Mouse (Mus musculus): ENCODE results near the gene Olfr159.

Gene Olfr159

DNA sequence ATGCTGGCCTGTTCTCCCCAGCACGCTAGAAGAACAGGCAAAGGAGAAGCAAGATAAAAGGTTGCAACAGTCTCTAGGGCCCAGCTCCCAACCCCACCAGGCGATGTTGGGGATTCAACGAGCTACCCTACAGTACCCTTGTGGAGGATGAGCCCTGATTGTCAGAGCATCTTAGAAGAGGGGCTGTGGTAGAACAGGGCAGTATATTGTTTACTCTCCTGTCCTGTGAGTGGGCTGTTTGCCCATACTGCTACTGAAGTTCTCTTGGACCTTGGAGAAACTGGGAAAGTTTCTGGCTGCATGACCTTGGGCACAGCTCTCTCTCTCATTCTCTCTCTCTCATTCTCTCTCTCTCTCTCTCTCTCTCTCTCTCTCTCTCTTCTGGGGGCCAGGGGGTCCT is 41.7 kb downstream of the Olfr159 start:
- no peak for DNase-seq (ENCODE audit: low spot score)

DNA sequence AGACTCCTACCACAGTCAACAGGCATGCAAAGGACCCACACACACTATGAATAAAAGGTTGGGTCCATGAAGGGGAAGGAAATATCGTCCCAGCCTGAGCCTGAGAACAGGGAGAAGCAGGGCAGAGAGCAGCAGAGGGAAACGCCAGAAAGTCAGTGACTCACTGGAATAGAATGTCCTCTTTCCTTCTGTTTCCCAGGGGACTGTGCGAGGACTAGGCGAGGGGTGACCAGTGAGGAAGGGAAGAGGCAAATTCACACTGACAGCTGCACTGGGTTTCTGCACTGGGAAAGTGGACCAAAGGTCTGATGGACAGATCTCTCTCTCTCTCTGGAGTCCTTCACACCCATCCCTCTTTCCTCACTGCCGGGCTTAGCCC is 42.2 kb downstream of the Olfr159 start:
- DNase-seq (ENCODE audit: low spot score) = no peak

DNA sequence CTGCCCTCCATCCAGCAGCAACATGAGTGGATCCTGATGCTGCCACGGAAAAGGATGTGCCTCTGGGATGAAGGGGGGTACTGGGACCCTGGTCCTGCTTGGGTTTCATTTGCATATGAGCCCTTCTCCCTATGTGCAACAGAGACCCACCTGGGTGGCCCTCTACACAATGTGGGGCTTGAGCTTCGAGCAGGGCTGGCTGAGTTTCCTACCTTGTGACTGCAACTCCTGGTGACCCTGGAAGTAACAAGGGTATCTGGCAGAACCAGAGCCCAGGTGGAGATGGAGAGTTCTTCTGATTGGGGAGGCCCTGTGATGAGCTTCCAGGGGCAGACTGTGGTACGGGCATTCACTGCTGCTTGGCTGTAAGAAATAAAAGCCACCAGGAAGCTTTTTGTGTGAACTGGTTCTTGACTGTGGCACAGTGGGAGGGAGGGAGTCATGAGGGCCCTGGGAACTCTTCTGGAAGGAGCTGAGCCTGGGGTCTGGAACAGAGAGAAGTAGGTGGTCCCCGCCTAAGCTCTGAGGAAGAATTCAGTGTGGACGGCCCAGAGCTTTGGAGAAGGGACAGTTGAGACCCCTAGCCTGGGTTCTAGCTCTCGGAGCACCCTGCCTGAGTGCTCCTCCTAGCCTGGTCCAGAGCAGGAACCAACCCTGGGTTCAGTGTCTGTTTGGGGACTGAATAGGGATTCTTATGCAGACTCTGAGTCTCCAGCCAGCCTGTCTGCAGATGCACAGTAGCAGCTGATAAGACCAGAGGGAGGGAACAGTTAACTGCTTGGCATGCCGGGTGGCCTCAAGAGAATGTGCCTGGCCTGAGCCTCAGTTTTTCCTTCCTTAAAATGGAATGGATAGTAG is 42.9 kb downstream of the Olfr159 start:
- DNase-seq (ENCODE audit: low spot score) = no peak

DNA sequence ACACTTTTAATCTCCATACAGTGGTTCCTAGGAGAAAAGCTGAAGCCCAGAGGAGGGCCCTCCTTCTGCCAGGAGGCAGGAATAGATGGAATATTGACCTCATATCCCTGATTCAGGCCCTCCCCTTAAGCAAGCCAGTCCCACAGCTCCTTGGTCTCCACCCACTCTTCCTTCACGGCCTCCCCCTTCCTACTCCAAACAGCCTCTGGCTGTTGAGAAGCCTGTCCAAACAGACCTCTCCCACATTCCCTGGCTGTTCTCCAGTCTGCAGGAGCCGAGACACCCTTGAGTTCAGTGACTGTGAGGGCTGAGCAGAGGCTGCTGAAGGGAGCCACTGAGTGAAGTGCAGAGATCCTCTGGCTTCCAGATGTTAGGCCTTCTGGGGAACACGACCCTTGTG is 43.8 kb downstream of the Olfr159 start, which contains the start of gene Hrct1:
Gene Hrct1, plus strand, starts transcription at position 194 of the 400 bp plus-strand sequence.
- DNase-seq (ENCODE audit: low spot score) = no peak

DNA sequence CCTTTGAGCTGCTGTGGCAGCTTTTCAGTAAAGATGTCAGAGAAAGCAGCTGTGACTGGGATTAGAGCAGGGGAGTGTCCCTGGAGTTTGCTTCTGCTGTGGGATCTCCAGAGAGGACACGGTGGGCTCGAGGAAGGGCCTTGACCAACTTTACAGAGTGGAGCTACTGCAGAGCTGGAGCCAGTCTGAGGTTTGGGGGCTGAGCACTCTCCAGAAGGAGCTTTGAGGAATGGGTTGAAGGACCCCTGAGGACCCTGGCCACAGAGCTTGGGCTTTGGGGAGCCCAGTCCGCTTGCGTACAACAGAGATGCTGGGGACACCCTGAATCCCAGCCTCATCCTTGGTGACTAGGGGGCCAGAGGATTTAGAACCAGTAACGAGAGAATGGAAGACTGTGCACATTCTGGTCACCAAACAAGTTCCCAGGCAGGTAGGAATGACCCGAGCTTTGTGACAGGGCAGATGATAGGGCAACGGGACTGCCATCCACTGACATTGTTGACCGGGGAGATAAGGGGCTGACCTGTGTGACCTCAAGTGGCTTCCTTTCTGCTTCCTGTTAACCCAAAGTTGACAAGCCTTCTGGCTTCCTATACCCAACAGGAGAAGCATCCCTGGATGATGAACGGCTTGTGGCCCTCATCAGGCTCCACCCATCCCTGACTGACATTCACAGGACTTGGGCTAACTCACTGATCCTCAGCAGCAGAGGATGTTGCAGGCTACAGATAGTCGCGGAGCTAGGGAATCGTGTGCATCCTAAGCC is 44.4 kb downstream of the Olfr159 start:
- no peak for DNase-seq (ENCODE audit: low spot score)

DNA sequence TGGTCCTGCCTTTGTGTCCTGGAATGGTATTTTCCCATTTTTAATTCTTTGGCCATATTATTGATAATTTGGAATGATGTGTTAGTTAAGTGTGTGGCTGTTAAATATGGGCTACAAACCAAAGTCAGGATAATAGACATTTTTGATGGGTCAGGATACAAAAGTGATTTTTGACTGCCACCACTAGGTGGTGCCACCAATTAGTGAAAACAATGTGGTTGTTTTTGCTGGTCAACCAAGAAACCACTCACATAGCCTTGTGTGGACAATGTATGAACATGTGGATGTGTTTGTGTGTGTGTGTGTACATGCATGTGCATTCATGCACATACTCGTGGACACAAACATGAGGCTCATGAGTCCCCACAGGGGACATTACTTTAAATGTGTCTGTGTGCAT is 46.0 kb downstream of the Olfr159 start:
- no peak for DNase-seq (ENCODE audit: low spot score)

DNA sequence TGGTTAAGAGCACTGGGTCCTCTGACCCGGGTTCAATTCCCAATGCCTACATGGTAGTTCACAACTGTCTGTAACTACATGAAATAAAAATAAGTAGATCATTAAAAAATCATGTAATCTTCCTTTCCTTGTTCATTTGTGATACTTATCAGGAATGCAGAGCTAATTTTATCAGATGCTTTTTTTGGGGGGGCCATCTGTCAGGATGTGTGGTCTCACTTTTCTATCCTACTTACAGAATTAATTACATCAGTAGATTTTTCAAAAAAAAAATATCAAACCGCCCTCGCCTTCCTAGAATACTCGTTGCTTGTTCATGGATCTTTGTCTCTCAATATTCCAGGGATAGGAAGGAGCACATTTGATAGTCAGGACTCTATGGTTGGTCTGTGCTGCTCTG is 48.6 kb downstream of the Olfr159 start:
- no peak for DNase-seq (ENCODE audit: low spot score)

DNA sequence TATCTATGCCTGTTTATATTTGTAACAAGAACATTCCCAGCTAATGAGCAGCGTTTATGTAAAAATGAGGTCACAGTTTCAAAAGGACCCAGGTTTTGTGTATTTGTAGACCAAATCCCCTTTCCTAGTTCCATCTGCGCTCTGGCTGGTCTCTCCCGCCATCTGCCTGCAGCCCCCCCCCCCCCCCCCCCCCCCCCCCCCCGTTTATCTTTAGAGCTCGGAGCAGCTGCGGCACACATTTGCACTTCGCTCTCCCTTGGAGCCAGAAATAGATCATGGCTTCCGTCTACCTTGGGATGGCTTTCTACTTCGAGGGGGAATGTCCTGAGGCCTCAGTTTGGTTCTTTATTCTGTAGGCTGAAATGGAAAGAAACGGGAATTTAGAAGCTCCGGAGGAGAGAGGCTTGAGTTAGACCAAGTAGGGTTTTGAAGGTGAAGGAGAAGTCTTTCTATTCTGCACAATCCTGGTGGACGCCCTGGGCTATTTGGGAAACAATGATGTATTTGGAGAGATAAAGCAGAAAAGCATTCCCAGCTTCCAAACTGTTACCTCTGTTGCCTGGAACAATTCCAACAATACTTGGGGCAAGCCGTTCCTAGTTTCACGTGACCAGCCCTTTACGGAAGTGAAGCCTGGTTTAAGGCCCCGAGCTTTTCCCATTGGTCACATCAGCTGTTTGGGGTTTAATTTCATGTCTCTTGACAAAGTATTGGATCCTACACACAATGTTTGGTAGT is 50.1 kb downstream of the Olfr159 start:
- DNase-seq (ENCODE audit: low spot score) = no peak

Measured in layer of hippocampus, adult 9-10 months (tissue).